Mouse (Mus musculus) adrenal gland (tissue): ENCODE results near the gene Naa16.
"Not testable (repeated sequence)": the region's sequence is repeated elsewhere in the genome, so short reads cannot be mapped to it uniquely, and the experiment has no call there.

Source experiments
- intact Hi-C: fragments of 180-260 bp; cut with DNase I; formaldehyde crosslinking; loops from one replicate; pipeline ENCODE4 v1.15.1; 2025
- long read RNA-seq, 2 experiments: library from polyadenylated mRNA; unstranded; transcript quantifications; one replicate each; pipeline ENCODE4 v2.0.0; 2020; ENCODE audit warnings: borderline replicate concordance in 1 of 2; ENCODE audit not compliant: insufficient replicate concordance in 1 of 2

The Naa16 gene
- long read RNA-seq, experiment 1, full-length matches to known transcripts = 1 of 18 reads
- long read RNA-seq, experiment 1, partial matches to known transcripts = 9 of 18 reads
- long read RNA-seq, experiment 1, other reads (novel, unspliced or antisense) = 8 of 18 reads
- long read RNA-seq, experiment 2, partial matches to known transcripts = 14 of 24 reads
- long read RNA-seq, experiment 2, other reads (novel, unspliced or antisense) = 10 of 24 reads

- intact Hi-C loops = loop anchor here (10.0 kb wide), 1 partner anchor 174 kb away; no protein-coding TSS in a partner anchor
These were observed at the start of gene Naa16 for GRCm38 (mm10) chr14:79390265-79390926. TSS of gene Naa16 (minus strand) at chr14:79390778.

- intact Hi-C loops = no loop called here
These were observed 43.5 kb upstream of the Naa16 start for GRCm38 (mm10) chr14:79434068-79434467.

- intact Hi-C loops = not testable (repeated sequence)
These were observed 36.3 kb upstream of the Naa16 start for GRCm38 (mm10) chr14:79426730-79427365.

GRCm38 (mm10) chr14:79425979-79426729 lies 35.6 kb upstream of the Naa16 start, which contains the start of gene Kbtbd7:
TSS of gene Kbtbd7 (plus strand) at chr14:79426511.
- intact Hi-C loops = no loop called here

- intact Hi-C loops = no loop called here
These were observed 29.6 kb upstream of the Naa16 start for GRCm38 (mm10) chr14:79420083-79420685.

- intact Hi-C loops = no loop called here
These were observed 22.5 kb upstream of the Naa16 start for GRCm38 (mm10) chr14:79413121-79413520.

- intact Hi-C loops = no loop called here
These were observed 20.1 kb upstream of the Naa16 start for GRCm38 (mm10) chr14:79410662-79411061.

- intact Hi-C loops = no loop called here
These were observed 18.8 kb upstream of the Naa16 start for GRCm38 (mm10) chr14:79409278-79409830.

- intact Hi-C loops = no loop called here
These were observed 17.1 kb upstream of the Naa16 start for GRCm38 (mm10) chr14:79407641-79408040.

GRCm38 (mm10) chr14:79397321-79398122 lies 6.9 kb upstream of the Naa16 start, which contains the start of gene Mtrf1:
TSS of gene Mtrf1 (plus strand) at chr14:79397772.
- intact Hi-C loops = loop anchor here (10.0 kb wide), 1 partner anchor 167 kb away; no protein-coding TSS in a partner anchor

GRCm38 (mm10) chr14:79394564-79394963 lies 4.0 kb upstream of the Naa16 start:
- intact Hi-C loops = loop anchor here (2.0 to 10.0 kb wide), 2 partner anchors 72 to 170 kb away; no protein-coding TSS in a partner anchor

- intact Hi-C loops = loop anchor here (10.0 kb wide), 1 partner anchor 172 kb away; no protein-coding TSS in a partner anchor
These were observed 2.7 kb upstream of the Naa16 start for GRCm38 (mm10) chr14:79393289-79393688.

GRCm38 (mm10) chr14:79389438-79390264 lies 927 bp downstream of the Naa16 start:
- intact Hi-C loops = loop anchor here (5.0 to 10.0 kb wide), 2 partner anchors 47 to 175 kb away; no protein-coding TSS in a partner anchor

- intact Hi-C loops = loop anchor here (5.0 kb wide), 1 partner anchor 46 kb away; no protein-coding TSS in a partner anchor
These were observed 2.3 kb downstream of the Naa16 start for GRCm38 (mm10) chr14:79388304-79388703.

GRCm38 (mm10) chr14:79383120-79383519 lies 7.5 kb downstream of the Naa16 start:
- intact Hi-C loops = no loop called here

- intact Hi-C loops = no loop called here
These were observed 13.5 kb downstream of the Naa16 start for GRCm38 (mm10) chr14:79377041-79377440.

- intact Hi-C loops = no loop called here
These were observed 32.5 kb downstream of the Naa16 start for GRCm38 (mm10) chr14:79358055-79358454.

- intact Hi-C loops = no loop called here
These were observed 44.2 kb downstream of the Naa16 start for GRCm38 (mm10) chr14:79346384-79346783.

- intact Hi-C loops = no loop called here
These were observed 55.0 kb downstream of the Naa16 start for GRCm38 (mm10) chr14:79335613-79336012.
